Mouse (Mus musculus) cortical plate, adult 2 months (tissue): ENCODE measurements around the gene Mpz.

ENCODE experiments used
- CTCF ChIP-seq: fragments of 200-500 bp; IDR thresholded peaks from 2 replicates; pipeline ENCODE4 v1.5.1; 2011; ENCODE audit warnings: mild to moderate bottlenecking, control low read depth, low read length; ENCODE audit not compliant: insufficient read depth; ENCODE audit errors: extremely low read depth
- POLR2A ChIP-seq: fragments of 200-500 bp; IDR thresholded peaks from 2 replicates; pipeline ENCODE4 v1.6.1; 2011; ENCODE audit warnings: mild to moderate bottlenecking, low read length, control low read depth; ENCODE audit not compliant: insufficient read depth; ENCODE audit errors: extremely low read depth

DNA sequence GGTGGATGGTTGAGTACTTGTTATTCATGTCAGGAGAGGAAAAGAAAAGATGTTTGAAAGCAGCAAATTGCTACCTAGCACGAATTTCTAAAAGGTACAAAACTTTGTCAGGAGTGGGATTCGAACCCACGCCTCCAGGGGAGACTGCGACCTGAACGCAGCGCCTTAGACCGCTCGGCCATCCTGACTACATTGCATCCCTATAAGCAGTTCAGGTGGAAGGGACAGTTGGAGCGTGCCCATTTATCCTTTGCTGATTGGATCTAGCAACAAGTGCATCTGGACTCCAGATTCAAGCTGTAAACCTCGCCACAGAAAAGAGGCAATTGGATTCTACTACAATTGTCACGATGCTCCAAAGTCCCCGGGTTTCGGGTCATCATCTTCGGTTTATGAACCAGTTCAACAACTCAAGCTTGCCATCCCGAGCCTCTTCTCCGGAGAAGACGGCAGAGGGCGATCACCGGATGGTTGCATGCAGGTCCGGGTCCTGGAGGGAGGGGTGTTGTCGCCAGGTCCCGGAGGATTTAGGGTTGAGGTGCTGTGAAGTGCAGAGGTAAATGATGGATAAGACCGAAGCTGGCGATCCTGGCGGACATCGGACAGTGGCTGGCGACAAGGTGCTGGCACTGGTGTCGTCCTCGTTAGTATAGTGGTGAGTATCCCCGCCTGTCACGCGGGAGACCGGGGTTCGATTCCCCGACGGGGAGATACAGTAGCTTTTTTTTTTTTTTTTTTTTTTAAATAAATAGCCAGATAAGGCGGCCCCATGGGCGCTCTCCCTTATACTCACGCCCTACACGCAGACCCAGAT is 48.6 kb upstream of the Mpz start:
- TF ChIP-seq CTCF = no peak
- no peak for TF ChIP-seq POLR2A
